Mouse (Mus musculus) cortical plate, adult 2 months (tissue): ENCODE measurements around the gene Spred2.

Source experiments
- CTCF ChIP-seq: fragments of 200-500 bp; IDR thresholded peaks from 2 replicates; pipeline ENCODE4 v1.5.1; 2011; ENCODE audit warnings: mild to moderate bottlenecking, control low read depth, low read length; ENCODE audit not compliant: insufficient read depth; ENCODE audit errors: extremely low read depth
- POLR2A ChIP-seq: fragments of 200-500 bp; IDR thresholded peaks from 2 replicates; pipeline ENCODE4 v1.6.1; 2011; ENCODE audit warnings: mild to moderate bottlenecking, low read length, control low read depth; ENCODE audit not compliant: insufficient read depth; ENCODE audit errors: extremely low read depth

- no peak for TF ChIP-seq POLR2A
- no peak for TF ChIP-seq CTCF
Observed at GRCm38 (mm10) chr11:20037739-20038138, 113.6 kb downstream of the Spred2 start.
